Mouse (Mus musculus) midbrain, embryonic 16.5 days (tissue): ENCODE measurements around the gene Pde4d. TPM values are rescaled to one million over a fixed set of nuclear protein-coding genes. Genes with fewer than 3 reads are reported as not detected.

Source experiments
- ATAC-seq: fragments of 200-750 bp; cut with Nextera tagmentation; 2 replicates; pipeline ENCODE4 v1.8.0; 2017; ENCODE audit warnings: moderate TSS enrichment
- H3K27ac ChIP-seq: fragments of 300-500 bp; sonication (generic); 2 replicates; pipeline ENCODE4 v1.5.1; 2014; ENCODE audit warnings: mild to moderate bottlenecking, low read length, mixed read lengths
- H3K27me3 ChIP-seq: fragments of 300-500 bp; sonication (generic); 2 replicates; pipeline ENCODE4 v1.6.1; 2014; ENCODE audit warnings: low read depth, low read length, mixed read lengths; ENCODE audit not compliant: control insufficient read depth, insufficient read depth
- H3K36me3 ChIP-seq: fragments of 300-500 bp; sonication (generic); 2 replicates; pipeline ENCODE4 v1.6.1; 2014; ENCODE audit warnings: mild to moderate bottlenecking, low read length, moderate library complexity, mixed read lengths; ENCODE audit not compliant: control insufficient read depth, insufficient read depth
- H3K4me1 ChIP-seq: fragments of 300-500 bp; sonication (generic); 2 replicates; pipeline ENCODE4 v1.6.1; 2014; ENCODE audit warnings: mild to moderate bottlenecking, low read length, mixed read lengths; ENCODE audit not compliant: control insufficient read depth, insufficient read depth
- H3K4me2 ChIP-seq: fragments of 300-500 bp; sonication (generic); 2 replicates; pipeline ENCODE4 v1.6.1; 2014; ENCODE audit warnings: mild to moderate bottlenecking, low read length, mixed read lengths
- H3K4me3 ChIP-seq: fragments of 300-500 bp; sonication (generic); 2 replicates; pipeline ENCODE4 v1.5.1; 2014; ENCODE audit warnings: low read depth, mild to moderate bottlenecking, low read length, moderate library complexity, mixed read lengths
- H3K9ac ChIP-seq: fragments of 300-500 bp; sonication (generic); 2 replicates; pipeline ENCODE4 v1.6.1; 2014; ENCODE audit warnings: low read depth, low read length, mixed read lengths
- H3K9me3 ChIP-seq: fragments of 300-500 bp; sonication (generic); replicated peaks from 2 replicates; pipeline ENCODE4 v1.6.1; 2014; ENCODE audit warnings: mild to moderate bottlenecking, low read length, mixed read lengths; ENCODE audit not compliant: control insufficient read depth, poor library complexity, severe bottlenecking
- WGBS: fragments of 180-500 bp; shearing (Covaris S2); extraction: QIAGEN DNeasy Blood & Tissue Kit; methylation state at CpG from one replicate; pipeline ENCODE4 v1.1.7; 2014; 5-methylcytosine and 5-hydroxymethylcytosine counted together
- polyA plus RNA-seq: library from polyadenylated mRNA; unstranded; fragments of >200 nt; fragmentation: Nextera tagmentation; extraction: Ambion mirVana; gene quantifications from 2 replicates; pipeline ENCODE4 v1.2.1, GENCODE M21; 2015

Pde4d gene
- polyA plus RNA-seq, 1 experiment from 2014 or later, result 22.6 TPM

- no peaks in the 10 kb centered on the region for H3K9me3 ChIP-seq
- H3K27ac ChIP-seq, result no peak overlapping the region
- no peak overlapping the region for H3K4me3 ChIP-seq
- ATAC-seq, result no peak
- H3K4me2 ChIP-seq, result no peak overlapping the region
- no peak overlapping the region for H3K9ac ChIP-seq
- no peaks in the 10 kb centered on the region for H3K36me3 ChIP-seq
- 89% methylated on average over 4 of the region's 4 CpGs for WGBS
- H3K4me1 ChIP-seq, result no peaks in the 10 kb centered on the region
- H3K27me3 ChIP-seq, result no peaks in the 10 kb centered on the region
Measured at GRCm38 (mm10) chr13:108956059-108956458, 506.3 kb downstream of the Pde4d start.

- WGBS, result 88% methylated on average over 2 of the region's 2 CpGs
Measured at GRCm38 (mm10) chr13:108964056-108964455, 514.3 kb downstream of the Pde4d start.

GRCm38 (mm10) chr13:108981144-108981543 lies 531.4 kb downstream of the Pde4d start:
- ATAC-seq, result no peak
- Histone ChIP-seq H3K9ac (no peak overlapping the region), H3K27me3 (no peaks in the 10 kb centered on the region), H3K36me3 (no peaks in the 10 kb centered on the region), H3K4me1 (no peaks in the 10 kb centered on the region), H3K4me2 (no peak overlapping the region), H3K4me3 (no peak overlapping the region), H3K27ac (no peak overlapping the region), H3K9me3 (no peaks in the 10 kb centered on the region)
- WGBS, result 100% methylated on average over 1 of the region's 1 CpGs

More at GRCm38 (mm10) chr13:108964056-108964455, 514.3 kb downstream of the Pde4d start:
- Histone ChIP-seq H3K27ac (no peak overlapping the region), H3K4me3 (no peak overlapping the region), H3K4me1 (no peaks in the 10 kb centered on the region), H3K36me3 (no peaks in the 10 kb centered on the region), H3K9me3 (no peaks in the 10 kb centered on the region), H3K27me3 (no peaks in the 10 kb centered on the region), H3K4me2 (no peak overlapping the region), H3K9ac (no peak overlapping the region)
- no peak for ATAC-seq

- Histone ChIP-seq H3K4me2 (no peak overlapping the region), H3K9ac (no peak overlapping the region), H3K4me3 (no peak overlapping the region), H3K4me1 (no peaks in the 10 kb centered on the region), H3K36me3 (no peaks in the 10 kb centered on the region), H3K27ac (no peak overlapping the region), H3K9me3 (no peaks in the 10 kb centered on the region), H3K27me3 (no peaks in the 10 kb centered on the region)
- ATAC-seq, result peak; percentile 75
- WGBS, result 19% methylated on average over 2 of the region's 2 CpGs
Measured at GRCm38 (mm10) chr13:108998739-108999138, 549.0 kb downstream of the Pde4d start.

- no peak overlapping the region for H3K4me3 ChIP-seq
- H3K4me2 ChIP-seq, result no peak overlapping the region
- no peaks in the 10 kb centered on the region for H3K9me3 ChIP-seq
- no peak for ATAC-seq
- no peaks in the 10 kb centered on the region for H3K4me1 ChIP-seq
- no peaks in the 10 kb centered on the region for H3K27me3 ChIP-seq
- H3K27ac ChIP-seq, result no peak overlapping the region
- no peaks in the 10 kb centered on the region for H3K36me3 ChIP-seq
- no peak overlapping the region for H3K9ac ChIP-seq
- 55% methylated on average over 1 of the region's 1 CpGs for WGBS
Measured at GRCm38 (mm10) chr13:109024703-109025102, 575.0 kb downstream of the Pde4d start.

GRCm38 (mm10) chr13:109047126-109047525 lies 597.4 kb downstream of the Pde4d start:
- Histone ChIP-seq H3K4me2 (no peak overlapping the region), H3K27me3 (no peaks in the 10 kb centered on the region), H3K36me3 (no peaks in the 10 kb centered on the region), H3K4me3 (no peak overlapping the region), H3K9ac (no peak overlapping the region), H3K4me1 (no peaks in the 10 kb centered on the region), H3K27ac (no peak overlapping the region), H3K9me3 (no peaks in the 10 kb centered on the region)
- 54% methylated on average over 7 of the region's 7 CpGs for WGBS
- ATAC-seq, result no peak

GRCm38 (mm10) chr13:109052805-109053204 lies 603.1 kb downstream of the Pde4d start:
- Histone ChIP-seq H3K9me3 (no peaks in the 10 kb centered on the region), H3K27ac (peak overlapping the region; percentile 62), H3K4me2 (peak overlapping the region; percentile 47), H3K4me1 (peaks cover 6% of the 10 kb centered on the region), H3K36me3 (no peaks in the 10 kb centered on the region), H3K4me3 (no peak overlapping the region), H3K27me3 (no peaks in the 10 kb centered on the region), H3K9ac (peak overlapping the region; percentile 1; the same call in 1 of the 2 replicates)
- peak; percentile 66 for ATAC-seq
- WGBS, result 54% methylated on average over 2 of the region's 2 CpGs

- no peaks in the 10 kb centered on the region for H3K36me3 ChIP-seq
- peak overlapping the region; percentile 62 for H3K27ac ChIP-seq
- no peaks in the 10 kb centered on the region for H3K27me3 ChIP-seq
- 30% methylated on average over 10 of the region's 10 CpGs for WGBS
- 0 out of 2 replicates have a peak overlapping the region, but pooled peaks have one; percentile 15 for H3K4me3 ChIP-seq
- peaks cover 6% of the 10 kb centered on the region for H3K4me1 ChIP-seq
- no peaks in the 10 kb centered on the region for H3K9me3 ChIP-seq
- ATAC-seq, result peak; percentile 93
- peak overlapping the region; percentile 47 for H3K4me2 ChIP-seq
- peak overlapping the region; percentile 1; the same call in 1 of the 2 replicates for H3K9ac ChIP-seq
Measured at GRCm38 (mm10) chr13:109053242-109054018, 603.7 kb downstream of the Pde4d start.

GRCm38 (mm10) chr13:109058045-109058444 lies 608.3 kb downstream of the Pde4d start:
- no peak overlapping the region for H3K4me2 ChIP-seq
- 29% methylated on average over 4 of the region's 4 CpGs for WGBS
- H3K4me3 ChIP-seq, result no peak overlapping the region
- H3K9me3 ChIP-seq, result no peaks in the 10 kb centered on the region
- no peak overlapping the region for H3K9ac ChIP-seq
- no peak for ATAC-seq
- no peaks in the 10 kb centered on the region for H3K36me3 ChIP-seq
- no peak overlapping the region for H3K27ac ChIP-seq
- H3K4me1 ChIP-seq, result peaks cover under 1% of the 10 kb centered on the region
- no peaks in the 10 kb centered on the region for H3K27me3 ChIP-seq
